Mouse (Mus musculus): Measurements from ENCODE around the gene Ankrd53.
A peak's percentile ranks its signal among the peaks of the same experiment; 100 is the strongest.
"Not testable (repeated sequence)": the region's sequence is repeated elsewhere in the genome, so short reads cannot be mapped to it uniquely, and the experiment has no call there.

The Ankrd53 gene

GRCm38 (mm10) chr6:83766982-83767381 lies 4.5 kb downstream of the Ankrd53 start:
- DNase-seq (ENCODE audit: low spot score), result no peak

DNA sequence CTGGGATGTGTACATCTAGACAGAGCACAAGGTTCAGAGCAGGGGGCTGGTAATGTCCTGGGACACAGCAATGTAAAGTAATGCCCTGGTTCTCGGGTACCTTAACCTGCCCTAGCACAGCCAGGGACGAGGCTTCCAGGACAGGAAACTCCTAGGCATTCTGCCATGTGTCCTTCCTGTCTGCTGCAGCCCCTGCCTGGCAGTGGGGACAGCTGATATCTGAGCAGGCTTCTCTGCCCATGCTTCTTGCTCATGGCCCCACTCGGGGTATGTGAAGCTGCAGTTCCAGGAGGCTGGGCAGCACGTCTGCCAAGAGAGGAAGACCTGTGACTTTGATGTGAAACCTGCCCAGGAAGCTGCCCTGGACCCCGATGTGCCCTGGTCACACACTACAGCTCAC lies 6.0 kb downstream of the Ankrd53 start:
- DNase-seq (ENCODE audit: low spot score), result no peak

- DNase-seq (ENCODE audit: low spot score), result no peak
Measured at GRCm38 (mm10) chr6:83774126-83774525, 11.7 kb downstream of the Ankrd53 start.

GRCm38 (mm10) chr6:83774781-83775563 lies 12.5 kb downstream of the Ankrd53 start:
- no peak for DNase-seq (ENCODE audit: low spot score)

DNA sequence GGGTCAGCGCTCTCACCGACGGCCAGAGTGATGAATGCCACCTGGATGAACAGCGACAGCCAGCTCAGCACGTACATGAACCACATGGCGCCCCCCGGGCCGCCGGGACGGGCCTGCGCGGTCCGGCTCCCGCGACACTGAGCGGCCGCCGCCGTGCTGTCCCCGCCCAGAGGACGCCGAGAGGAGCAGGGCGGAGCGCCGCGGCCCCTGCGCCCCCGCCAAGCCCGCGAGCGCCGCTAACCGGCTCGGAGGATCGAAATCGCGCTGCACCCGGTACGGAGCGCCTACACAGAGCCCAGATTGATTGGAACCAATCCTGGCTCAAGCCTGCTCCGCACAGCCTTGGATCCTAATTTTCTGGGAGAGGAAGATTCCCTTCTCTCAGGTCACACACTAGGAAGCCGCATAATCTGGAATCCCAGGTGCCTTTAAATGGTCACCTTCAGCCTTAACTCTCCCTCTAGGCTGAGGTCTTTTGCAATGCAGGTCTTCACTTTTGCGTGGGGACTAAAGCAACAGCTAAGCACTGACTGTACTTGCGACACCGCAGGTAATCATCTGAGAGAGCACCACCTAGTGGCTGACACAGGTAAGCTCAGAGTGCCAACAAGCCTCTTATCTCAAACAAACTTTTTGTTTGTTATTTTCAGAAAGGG lies 13.3 kb downstream of the Ankrd53 start, which contains the start of gene Tex261:
Tex261 (minus strand) TSS at position 176 of the 656 bp plus-strand sequence.
- DNase-seq (ENCODE audit: low spot score), result peak; percentile 93

GRCm38 (mm10) chr6:83778306-83778705 lies 15.9 kb downstream of the Ankrd53 start:
- no peak for DNase-seq (ENCODE audit: low spot score)

GRCm38 (mm10) chr6:83779026-83779425 lies 16.6 kb downstream of the Ankrd53 start:
- peak; percentile 53 for DNase-seq (ENCODE audit: low spot score)

GRCm38 (mm10) chr6:83786426-83786825 lies 24.0 kb downstream of the Ankrd53 start:
- no peak for DNase-seq (ENCODE audit: low spot score)

- no peak for DNase-seq (ENCODE audit: low spot score)
Measured at GRCm38 (mm10) chr6:83788554-83788953, 26.1 kb downstream of the Ankrd53 start.

GRCm38 (mm10) chr6:83790533-83790932 lies 28.1 kb downstream of the Ankrd53 start:
- not testable (repeated sequence) for DNase-seq (ENCODE audit: low spot score)

DNA sequence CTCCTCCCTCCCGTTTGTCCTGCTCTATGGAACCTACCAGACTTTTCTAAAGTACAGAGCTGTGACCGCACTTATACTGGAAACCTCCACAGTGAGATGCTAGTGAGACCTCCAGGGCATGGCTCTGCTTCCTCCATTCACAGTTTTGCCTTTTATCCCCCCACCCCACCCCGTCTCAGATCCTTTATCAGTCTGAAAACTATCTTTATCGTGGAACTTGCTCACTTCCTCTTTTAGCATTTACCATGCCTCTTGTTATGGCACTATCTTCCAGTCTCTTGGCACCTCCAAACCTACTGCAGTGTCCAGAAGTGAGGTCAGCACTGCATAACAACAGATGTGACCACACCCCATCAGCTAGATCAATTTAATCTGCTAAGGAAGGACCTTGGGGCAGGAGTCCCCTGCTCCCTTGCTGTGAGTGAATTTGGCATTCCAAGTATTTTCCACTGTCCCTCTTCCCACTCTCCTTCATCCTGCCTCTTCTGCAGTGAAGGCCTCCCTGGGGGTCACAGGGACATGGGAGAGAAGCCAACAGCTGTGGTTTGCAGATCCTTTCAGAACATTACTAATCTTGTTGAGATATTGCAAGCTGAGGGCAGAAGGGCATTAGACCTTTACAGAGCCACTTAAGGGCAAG lies 28.9 kb downstream of the Ankrd53 start:
- no peak for DNase-seq (ENCODE audit: low spot score)

GRCm38 (mm10) chr6:83794760-83795296 lies 32.4 kb downstream of the Ankrd53 start, which contains the start of gene Nagk:
TSS of gene Nagk (plus strand) at chr6:83794982.
- DNase-seq (ENCODE audit: low spot score), result peak; percentile 92

GRCm38 (mm10) chr6:83795492-83795900 lies 33.1 kb downstream of the Ankrd53 start:
- no peak for DNase-seq (ENCODE audit: low spot score)

DNA sequence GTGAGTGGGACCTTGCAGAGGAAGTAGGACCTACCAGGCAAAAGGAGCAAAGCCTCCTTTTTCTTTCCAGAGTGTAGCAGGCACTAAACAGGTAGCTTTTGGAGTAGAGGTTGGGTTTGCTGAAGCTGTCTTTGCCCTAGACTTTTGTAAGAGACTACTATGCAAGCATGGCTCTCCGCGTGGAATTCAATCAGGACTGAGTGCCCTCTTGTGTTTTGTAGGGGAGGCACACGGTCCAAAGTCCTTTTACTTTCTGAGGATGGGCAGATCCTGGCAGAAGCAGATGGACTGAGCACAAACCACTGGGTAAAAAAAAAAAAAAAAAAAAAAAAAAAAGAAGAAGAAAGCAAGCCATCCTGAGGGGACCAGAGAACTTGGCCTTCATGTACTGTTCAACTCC lies 34.2 kb downstream of the Ankrd53 start:
- no peak for DNase-seq (ENCODE audit: low spot score)

DNA sequence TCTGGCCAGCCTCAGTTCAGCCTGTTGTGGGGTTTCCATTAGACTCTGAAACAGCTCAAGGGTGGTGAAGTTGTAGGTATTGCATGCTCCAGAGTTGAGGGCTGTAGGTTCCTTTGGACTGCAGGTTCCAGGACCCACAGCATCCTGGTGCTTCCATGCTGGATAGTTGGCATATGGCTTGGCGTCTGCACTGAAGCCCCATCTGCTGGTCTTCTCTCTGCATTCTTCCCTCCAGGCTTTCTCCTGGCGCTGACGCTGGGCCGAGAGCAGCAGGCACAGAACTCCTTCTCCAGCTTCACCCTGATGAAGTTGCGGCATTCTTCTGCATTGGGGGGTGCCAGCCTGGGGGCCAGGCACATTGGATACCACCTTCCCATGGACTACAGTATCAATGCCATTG lies 39.6 kb downstream of the Ankrd53 start:
- DNase-seq (ENCODE audit: low spot score), result no peak

DNA sequence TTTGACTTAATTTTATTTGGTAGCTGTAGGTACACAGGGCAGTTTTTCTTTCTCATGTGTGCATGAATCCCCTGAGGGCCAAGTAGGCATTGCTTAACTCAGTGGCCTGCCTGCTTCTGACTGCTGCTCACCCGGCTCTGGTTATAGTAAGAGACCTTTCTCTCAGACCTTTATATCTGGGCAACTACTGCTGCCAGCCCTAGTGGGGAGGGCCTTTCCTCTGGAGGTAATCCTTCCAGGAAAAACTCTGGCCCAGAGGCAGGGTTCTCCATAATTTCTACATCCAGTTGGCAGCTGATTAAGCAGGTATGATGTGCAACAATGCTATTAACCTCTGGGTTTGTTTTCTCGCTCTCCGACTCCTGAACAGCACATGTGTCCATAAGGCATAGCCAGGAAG lies 40.4 kb downstream of the Ankrd53 start:
- no peak for DNase-seq (ENCODE audit: low spot score)

DNA sequence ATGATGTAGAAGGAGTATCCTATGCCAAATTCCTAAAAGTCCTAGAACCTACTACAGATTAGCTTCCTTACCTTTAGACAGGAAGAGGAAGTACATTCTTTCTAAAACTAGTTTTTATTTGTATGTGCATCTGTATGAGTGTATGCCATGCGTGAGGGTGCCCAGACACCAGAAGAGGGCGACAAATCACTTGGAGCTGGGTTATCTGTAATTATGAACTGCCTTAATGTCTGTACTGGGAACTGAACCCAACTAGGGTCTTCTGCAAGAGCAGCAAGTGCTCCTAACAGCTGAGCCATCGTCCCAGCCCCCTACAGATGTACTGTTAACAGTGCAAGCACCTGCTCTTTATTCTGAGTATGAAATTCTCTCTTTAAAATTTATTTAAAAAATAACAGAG lies 53.4 kb downstream of the Ankrd53 start:
- DNase-seq (ENCODE audit: low spot score), result no peak

All from ovary, postnatal 36 days (tissue).